8 mouse cellular contexts compared by ENCODE assay signal in the genomic region with DNA sequence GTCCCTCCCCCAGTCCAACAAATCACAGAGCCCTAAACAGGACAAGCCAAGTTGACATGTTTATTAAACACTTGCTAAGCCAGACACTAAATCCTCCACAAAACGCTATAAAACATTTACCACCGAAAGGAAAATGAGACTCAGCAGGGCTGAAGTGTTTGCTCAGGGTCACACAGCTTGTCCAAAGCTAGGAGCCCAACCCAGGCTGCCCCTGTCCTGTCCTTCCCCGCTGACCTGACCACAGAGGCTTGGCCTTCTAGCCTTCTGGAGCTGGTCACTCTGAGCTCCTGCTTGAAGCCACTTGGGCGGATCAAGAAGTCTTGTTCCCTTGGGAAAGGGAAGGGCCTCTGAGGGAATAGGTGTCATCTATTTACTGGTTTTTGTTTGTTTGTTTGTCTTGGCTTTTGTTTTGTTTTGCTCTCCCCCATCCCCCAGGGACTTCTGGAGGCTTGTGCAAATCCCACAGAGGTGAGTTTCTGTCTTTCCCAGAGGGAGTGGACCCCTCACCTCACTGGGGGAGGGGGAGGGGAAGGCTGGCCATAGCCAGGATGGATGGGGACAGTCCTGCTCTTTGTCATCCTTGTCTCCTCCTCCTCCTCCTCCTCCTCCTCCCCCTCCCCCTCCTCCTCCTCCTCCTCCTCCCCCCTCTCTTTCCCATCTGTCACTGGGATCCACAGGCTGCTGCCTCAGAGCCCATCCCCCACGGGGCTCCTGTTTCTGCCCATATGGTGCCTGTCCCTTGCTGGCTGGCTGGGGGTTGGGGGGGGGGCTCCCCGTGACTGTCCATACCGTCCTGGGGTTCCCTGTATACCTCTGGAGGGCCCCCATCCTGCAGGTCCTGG. TPM values are rescaled to one million over a fixed set of nuclear protein-coding genes. Genes with fewer than 3 reads are reported as not detected.
DNase-seq lines count a peak whose midpoint lies in the region; ATAC-seq and TF ChIP-seq lines count a peak whose summit lies in the region.

No protein-coding gene starts in this region.

- no peak for TF ChIP-seq CTCF in testis, adult 2 months (IDR thresholded peaks at IDR 0.05; ENCODE audit: control insufficient read depth, insufficient read depth, insufficient replicate concordance, low read depth, low read length)
- no peak for TF ChIP-seq CTCF in intestine, postnatal 0 days (IDR thresholded peaks at IDR 0.05; ENCODE audit: low read depth)

- no peaks in the 10 kb centered on the region for H3K9me3 ChIP-seq in embryonic facial prominence, embryonic 14.5 days (ENCODE audit: control insufficient read depth, low read length)
- no peaks in the 10 kb centered on the region for H3K9me3 ChIP-seq in intestine, postnatal 0 days (ENCODE audit: control insufficient read depth)
- no peaks in the 10 kb centered on the region for H3K9me3 ChIP-seq in stomach, embryonic 16.5 days (replicated peaks; ENCODE audit: control insufficient read depth, low read length)

- no peak for DNase-seq in testis, postnatal 14 days (ENCODE audit: low spot score)
- no peak for DNase-seq in embryonic facial prominence, embryonic 14.5 days (ENCODE audit: low spot score)
- DNase-seq in layer of hippocampus, adult 8-10 months (ENCODE audit: low spot score in 2 of 2) = no peak
- no peak for DNase-seq in gastrocnemius, adult 8-10 months (ENCODE audit: low spot score in 2 of 2)
- no peak for DNase-seq in urinary bladder, postnatal 10 days (ENCODE audit: low spot score)

- H3K4me2 ChIP-seq in embryonic facial prominence, embryonic 14.5 days (ENCODE audit: low read depth, low read length) = no peak overlapping the region; the same call in 1 of the 2 replicates
- peak overlapping the region; percentile 90 for H3K4me2 ChIP-seq in intestine, postnatal 0 days (replicated peaks; ENCODE audit: low read depth)
- H3K4me2 ChIP-seq in stomach, embryonic 16.5 days (ENCODE audit: low read depth, low read length) = peak overlapping the region; percentile 86

- ATAC-seq in embryonic facial prominence, embryonic 14.5 days (ENCODE audit: low read depth) = no peak
- ATAC-seq in intestine, postnatal 0 days = no peak
- 0 out of 2 replicates have a peak, but pooled peaks have one; percentile 9 for ATAC-seq in stomach, embryonic 16.5 days (ENCODE audit: insufficient read depth, low FRiP score)

- no peak overlapping the region for H3K4me3 ChIP-seq in testis, adult 2 months (ENCODE audit: control insufficient read depth, low read depth, low read length)
- H3K4me3 ChIP-seq in embryonic facial prominence, embryonic 14.5 days (ENCODE audit: low read depth, low read length) = no peak overlapping the region
- no peak overlapping the region for H3K4me3 ChIP-seq in intestine, postnatal 0 days (ENCODE audit: low read depth, low read length)
- peak overlapping the region; percentile 63 for H3K4me3 ChIP-seq in stomach, embryonic 16.5 days (replicated peaks; ENCODE audit: low read length)

- H3K27ac ChIP-seq in testis, adult 2 months (ENCODE audit: control insufficient read depth, insufficient read depth, low read depth, low read length) = peak overlapping the region; percentile 32
- no peak overlapping the region; the same call in 1 of the 2 replicates for H3K27ac ChIP-seq in embryonic facial prominence, embryonic 14.5 days (replicated peaks; ENCODE audit: low read depth, low read length)
- peak overlapping the region; percentile 50; the same call in 1 of the 2 replicates for H3K27ac ChIP-seq in intestine, postnatal 0 days (ENCODE audit: low read depth, low read length)
- H3K27ac ChIP-seq in stomach, embryonic 16.5 days (ENCODE audit: low read length) = peak overlapping the region; percentile 95

- no peaks in the 10 kb centered on the region for H3K36me3 ChIP-seq in testis, adult 2 months (ENCODE audit: control insufficient read depth, insufficient read depth, low read length)
- no peaks in the 10 kb centered on the region for H3K36me3 ChIP-seq in embryonic facial prominence, embryonic 14.5 days (ENCODE audit: control insufficient read depth, insufficient read depth, low read length)
- no peaks in the 10 kb centered on the region for H3K36me3 ChIP-seq in intestine, postnatal 0 days (ENCODE audit: control insufficient read depth, insufficient read depth)
- H3K36me3 ChIP-seq in stomach, embryonic 16.5 days (ENCODE audit: control insufficient read depth, insufficient read depth, low read length) = no peaks in the 10 kb centered on the region

- H3K9ac ChIP-seq in embryonic facial prominence, embryonic 14.5 days (ENCODE audit: low read depth, low read length) = peak overlapping the region; percentile 22; the same call in 1 of the 2 replicates
- H3K9ac ChIP-seq in intestine, postnatal 0 days (ENCODE audit: low read depth, low read length) = no peak overlapping the region
- H3K9ac ChIP-seq in stomach, embryonic 16.5 days (ENCODE audit: low read length) = peak overlapping the region; percentile 48; the same call in 1 of the 2 replicates

- WGBS in embryonic facial prominence, embryonic 14.5 days = 22% methylated on average over 7 of the region's 7 CpGs
- 46% methylated on average over 7 of the region's 7 CpGs for whole genome bisulfite sequencing in intestine, postnatal 0 days
- WGBS in stomach, embryonic 16.5 days = 19% methylated on average over 7 of the region's 7 CpGs

- H3K4me1 ChIP-seq in testis, adult 2 months (ENCODE audit: control insufficient read depth, insufficient read depth, low read length) = peaks cover 21% of the 10 kb centered on the region
- H3K4me1 ChIP-seq in embryonic facial prominence, embryonic 14.5 days (ENCODE audit: control insufficient read depth, insufficient read depth, low read length) = peaks cover 16% of the 10 kb centered on the region; the same call in 1 of the 2 replicates
- 0 out of 2 replicates have a peak, but pooled peaks cover 3% of the 10 kb centered on the region for H3K4me1 ChIP-seq in intestine, postnatal 0 days (replicated peaks; ENCODE audit: control insufficient read depth, insufficient read depth, low read length)
- peaks cover 38% of the 10 kb centered on the region for H3K4me1 ChIP-seq in stomach, embryonic 16.5 days (ENCODE audit: control insufficient read depth, insufficient read depth, low read length)

- TF ChIP-seq POLR2A in testis, adult 2 months (IDR thresholded peaks at IDR 0.05; ENCODE audit: control insufficient read depth, low read depth, low read length) = no peak

- no peaks in the 10 kb centered on the region for H3K27me3 ChIP-seq in testis, adult 2 months (ENCODE audit: control insufficient read depth, insufficient read depth, low read length)
- no peaks in the 10 kb centered on the region for H3K27me3 ChIP-seq in embryonic facial prominence, embryonic 14.5 days (replicated peaks; ENCODE audit: control insufficient read depth, insufficient read depth, low read length)
- no peaks in the 10 kb centered on the region for H3K27me3 ChIP-seq in intestine, postnatal 0 days (replicated peaks; ENCODE audit: control insufficient read depth, insufficient read depth, low read length)
- H3K27me3 ChIP-seq in stomach, embryonic 16.5 days (ENCODE audit: control insufficient read depth, insufficient read depth, low read length) = no peaks in the 10 kb centered on the region

RNA-seq across cellular contexts. Expression of a gene that starts 2.7 kb away (rescaled TPM):
- polyA plus RNA-seq in testis, adult 2 months (2012; rRNA removed) = 11.3 and 11.9 TPM in 2 replicates
- 11.6 and 13.8 TPM in 2 replicates for polyA plus RNA-seq in embryonic facial prominence, embryonic 14.5 days (2014; fragmentation: Nextera tagmentation; extraction: Ambion mirVana)
- 35.2 and 37.0 TPM in 2 replicates for polyA plus RNA-seq in intestine, postnatal 0 days (2015; fragmentation: Nextera tagmentation; extraction: Ambion mirVana)
- polyA plus RNA-seq in stomach, embryonic 16.5 days (2015; fragmentation: Nextera tagmentation; extraction: Ambion mirVana) = 46.8 and 48.8 TPM in 2 replicates
- 10 to 100 TPM; 25.8 to 40.8 (median 33.5) TPM for total RNA-seq in layer of hippocampus, adult 8-10 months (2022)
- total RNA-seq in gastrocnemius, adult 8-10 months (2022) = 1 to 10 TPM; 2.7 to 3.4 (median 3.0) TPM

RNA-seq across cellular contexts. Expression of a gene that starts 10.1 kb away (rescaled TPM):
- 146 and 160 TPM in 2 replicates for polyA plus RNA-seq in testis, adult 2 months (2012; rRNA removed)
- polyA plus RNA-seq in embryonic facial prominence, embryonic 14.5 days (2014; fragmentation: Nextera tagmentation; extraction: Ambion mirVana) = 116 and 120 TPM in 2 replicates
- polyA plus RNA-seq in intestine, postnatal 0 days (2015; fragmentation: Nextera tagmentation; extraction: Ambion mirVana) = 685 and 722 TPM in 2 replicates
- 399 and 413 TPM in 2 replicates for polyA plus RNA-seq in stomach, embryonic 16.5 days (2015; fragmentation: Nextera tagmentation; extraction: Ambion mirVana)
- total RNA-seq in layer of hippocampus, adult 8-10 months (2022) = 10 to 100 TPM; 22.3 to 30.6 (median 25.9) TPM
- total RNA-seq in gastrocnemius, adult 8-10 months (2022) = 10 to 100 TPM; 11.2 to 15.9 (median 12.5) TPM

RNA-seq across cellular contexts. Expression of a gene that starts 11.9 kb away (rescaled TPM):
- 8.0 and 8.6 TPM in 2 replicates for polyA plus RNA-seq in testis, adult 2 months (2012; rRNA removed)
- 11.4 TPM in 2 replicates for polyA plus RNA-seq in embryonic facial prominence, embryonic 14.5 days (2014; fragmentation: Nextera tagmentation; extraction: Ambion mirVana)
- 1.7 TPM in 2 replicates for polyA plus RNA-seq in intestine, postnatal 0 days (2015; fragmentation: Nextera tagmentation; extraction: Ambion mirVana)
- 5.3 and 5.9 TPM in 2 replicates for polyA plus RNA-seq in stomach, embryonic 16.5 days (2015; fragmentation: Nextera tagmentation; extraction: Ambion mirVana)
- 100 to 1,000 TPM in 2 of 4 experiments, 10 to 100 TPM in 2; 91.6 to 116 (median 104) TPM for total RNA-seq in layer of hippocampus, adult 8-10 months (2022)
- total RNA-seq in gastrocnemius, adult 8-10 months (2022) = 1 to 10 TPM in 3 of 4 experiments, under 1 TPM in 1; 0.92 to 4.5 (median 2.0) TPM

RNA-seq across cellular contexts. Expression of a gene that starts 43.6 kb away (rescaled TPM):
- polyA plus RNA-seq in testis, adult 2 months (2012; rRNA removed) = 0.15 and 0.29 TPM in 2 replicates
- 1.9 and 4.3 TPM in 2 replicates for polyA plus RNA-seq in embryonic facial prominence, embryonic 14.5 days (2014; fragmentation: Nextera tagmentation; extraction: Ambion mirVana)
- polyA plus RNA-seq in intestine, postnatal 0 days (2015; fragmentation: Nextera tagmentation; extraction: Ambion mirVana) = 836 and 862 TPM in 2 replicates
- 77.3 and 80.2 TPM in 2 replicates for polyA plus RNA-seq in stomach, embryonic 16.5 days (2015; fragmentation: Nextera tagmentation; extraction: Ambion mirVana)
- 1 to 10 TPM in 1 of 4 experiments, under 1 TPM in 2, not detected in 1; 0.52 to 1.2 (median 0.92) TPM for total RNA-seq in layer of hippocampus, adult 8-10 months (2022)
- under 1 TPM in 3 of 4 experiments, not detected in 1; 0.44 to 0.85 (median 0.79) TPM for total RNA-seq in gastrocnemius, adult 8-10 months (2022)

RNA-seq across cellular contexts. Expression of a gene that starts 53.7 kb away (rescaled TPM):
- 321 and 371 TPM in 2 replicates for polyA plus RNA-seq in testis, adult 2 months (2012; rRNA removed)
- polyA plus RNA-seq in embryonic facial prominence, embryonic 14.5 days (2014; fragmentation: Nextera tagmentation; extraction: Ambion mirVana) = 110 and 122 TPM in 2 replicates
- polyA plus RNA-seq in intestine, postnatal 0 days (2015; fragmentation: Nextera tagmentation; extraction: Ambion mirVana) = 40.6 and 41.7 TPM in 2 replicates
- polyA plus RNA-seq in stomach, embryonic 16.5 days (2015; fragmentation: Nextera tagmentation; extraction: Ambion mirVana) = 89.4 and 92.2 TPM in 2 replicates
- 10 to 100 TPM; 43.8 to 51.5 (median 49.0) TPM for total RNA-seq in layer of hippocampus, adult 8-10 months (2022)
- total RNA-seq in gastrocnemius, adult 8-10 months (2022) = 10 to 100 TPM; 36.9 to 39.3 (median 38.4) TPM
